Mouse (Mus musculus) splenic B cell, adult 2 months (primary cell): ENCODE measurements at regions not wholly inside any gene's neighbourhood (a gene's known extent, or its start where the extent isn't known, plus 50 kb on each side); places are given as distances from the start of the nearest gene placed in this dataset.
A peak's percentile ranks its signal among the peaks of the same experiment; 100 is the strongest.

Experiments used
- DNase-seq: peaks from one replicate; pipeline ENCODE4 v3.0.0-alpha.2; 2011; ENCODE audit warnings: low read depth, low spot score
- H3K27me3 ChIP-seq: 2 replicates; pipeline ENCODE4 v1.6.1; 2012; ENCODE audit warnings: mild to moderate bottlenecking, low read length, moderate library complexity, mixed read lengths; ENCODE audit not compliant: control insufficient read depth, poor library complexity, insufficient read depth, severe bottlenecking
- H3K36me3 ChIP-seq: 2 replicates; pipeline ENCODE4 v1.6.1; 2012; ENCODE audit warnings: mild to moderate bottlenecking, low read length, moderate library complexity, mixed read lengths; ENCODE audit not compliant: control insufficient read depth, poor library complexity, insufficient read depth, severe bottlenecking

DNA sequence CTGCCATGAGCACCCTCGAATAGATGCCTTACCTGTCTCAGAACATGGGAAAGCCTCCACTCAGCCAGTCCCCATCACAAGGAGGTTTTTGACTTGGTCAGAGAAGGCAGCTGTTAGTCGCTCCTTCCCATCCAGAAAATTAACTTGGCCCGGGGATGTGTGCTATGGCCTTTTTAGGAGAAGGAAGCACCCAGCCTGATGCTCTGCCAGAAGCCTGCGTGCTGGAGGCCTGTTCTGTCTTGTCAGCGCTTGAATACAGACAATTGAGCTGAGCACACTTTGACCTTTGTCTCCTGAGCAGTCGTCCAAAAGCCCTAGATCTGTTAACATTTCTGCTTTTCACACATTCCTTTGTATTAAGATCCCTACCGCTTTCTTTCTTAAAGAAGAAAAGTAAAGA lies 370.4 kb upstream of the Tbx3 start:
- H3K36me3 ChIP-seq, result no peaks in the 10 kb centered on the region
- DNase-seq, result no peak
- no peaks in the 10 kb centered on the region for H3K27me3 ChIP-seq

DNA sequence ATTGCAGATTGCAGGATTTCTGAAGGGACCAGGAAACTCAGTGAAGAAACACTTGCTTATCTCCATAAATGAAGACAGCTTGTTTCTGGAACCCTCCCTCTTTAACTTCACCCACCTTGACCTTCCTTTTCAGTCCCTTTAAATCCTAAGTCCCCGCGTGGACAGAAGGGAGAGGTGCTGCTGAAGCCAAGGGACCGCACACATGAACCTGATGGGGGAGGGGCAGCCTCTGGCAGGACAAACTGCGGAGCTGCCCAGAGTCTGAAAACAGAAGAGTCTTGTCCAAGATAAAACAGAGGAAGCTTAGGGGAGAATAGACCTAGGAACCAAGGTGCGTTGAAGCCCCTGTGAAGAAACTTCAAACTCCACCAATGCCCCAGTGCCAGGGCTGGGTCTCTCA lies 368.9 kb upstream of the Tbx3 start:
- Histone ChIP-seq H3K27me3 (no peaks in the 10 kb centered on the region), H3K36me3 (no peaks in the 10 kb centered on the region)
- no peak for DNase-seq

DNA sequence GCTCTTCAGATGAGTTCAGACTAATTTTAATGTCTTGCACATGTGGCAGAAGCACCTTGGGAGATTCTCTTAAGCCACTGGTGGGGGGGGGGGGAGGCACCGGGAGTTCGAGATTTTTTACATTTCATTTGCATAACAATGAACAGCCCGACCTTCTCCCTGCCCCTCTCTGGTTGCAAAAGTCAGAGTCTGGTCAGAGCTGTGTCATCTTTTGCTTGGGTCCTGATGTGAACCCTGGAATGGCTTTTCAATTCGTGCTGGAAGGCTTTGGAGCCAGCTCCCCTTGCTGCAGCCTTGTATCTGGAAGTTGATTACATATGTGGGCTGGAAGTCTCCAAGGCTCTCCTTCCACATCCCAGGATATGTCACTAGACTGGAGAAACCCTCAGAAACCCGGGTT lies 365.7 kb upstream of the Tbx3 start:
- no peaks in the 10 kb centered on the region for H3K27me3 ChIP-seq
- DNase-seq, result no peak

DNA sequence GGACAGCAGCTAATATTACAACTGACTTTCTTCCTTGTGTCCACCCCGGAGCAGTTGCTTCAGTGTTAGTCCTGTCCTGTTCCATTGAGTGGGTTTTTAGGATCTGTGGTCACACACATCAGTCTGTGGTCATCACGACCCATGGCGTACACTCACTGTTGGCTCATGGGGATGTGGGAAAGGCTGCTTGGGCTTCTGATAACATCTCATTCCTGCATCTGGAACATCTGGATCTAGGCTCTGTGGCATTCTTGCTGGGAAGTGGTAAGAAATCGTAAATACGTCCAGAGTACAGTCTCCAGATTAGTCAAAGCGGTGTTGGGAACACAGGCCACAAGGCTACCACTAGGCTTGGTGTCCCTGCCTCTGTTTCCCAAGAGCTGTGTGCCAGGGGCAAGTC lies 362.7 kb upstream of the Tbx3 start:
- Histone ChIP-seq H3K27me3 (no peaks in the 10 kb centered on the region), H3K36me3 (no peaks in the 10 kb centered on the region)
- DNase-seq, result no peak

More for the DNA sequence above, 365.7 kb upstream of the Tbx3 start:
- no peaks in the 10 kb centered on the region for H3K36me3 ChIP-seq

DNA sequence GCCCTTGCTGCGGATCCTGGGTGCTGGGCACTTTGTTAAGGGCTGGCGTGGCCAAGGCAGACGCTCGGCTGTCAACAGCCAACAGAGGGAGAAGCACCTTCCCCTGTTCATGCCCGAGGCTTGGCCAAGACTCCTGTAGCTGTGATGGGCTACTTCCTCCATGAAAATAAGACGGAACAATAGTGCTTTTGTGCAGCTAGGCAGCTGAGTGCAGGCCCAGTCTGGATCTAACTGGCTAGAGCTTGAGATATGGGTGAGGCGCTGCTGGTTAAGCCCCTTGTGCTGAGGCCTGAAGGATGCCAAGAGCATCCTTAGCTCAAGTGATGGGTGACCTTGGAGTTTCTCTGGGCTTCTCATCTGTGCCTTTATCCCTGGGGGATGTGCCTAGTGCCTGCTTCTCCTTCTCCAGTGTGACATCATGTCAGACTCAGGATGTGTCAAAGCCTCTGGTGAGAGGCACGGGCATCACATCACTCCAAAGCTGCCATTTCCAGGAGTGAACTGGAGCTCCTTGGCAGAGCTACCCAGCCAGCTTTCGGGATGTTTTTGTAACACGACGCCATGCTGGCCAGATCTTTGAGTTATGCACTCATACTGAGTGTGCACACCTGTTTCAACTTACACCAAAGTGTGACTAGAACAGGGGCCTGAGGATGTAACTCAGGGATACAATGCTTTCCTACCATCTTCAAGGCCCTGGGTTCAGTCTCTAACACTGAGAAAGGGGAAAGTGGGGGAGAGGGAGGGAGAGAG lies 360.1 kb upstream of the Tbx3 start:
- no peak for DNase-seq
- H3K27me3 ChIP-seq, result no peaks in the 10 kb centered on the region
- H3K36me3 ChIP-seq, result no peaks in the 10 kb centered on the region

DNA sequence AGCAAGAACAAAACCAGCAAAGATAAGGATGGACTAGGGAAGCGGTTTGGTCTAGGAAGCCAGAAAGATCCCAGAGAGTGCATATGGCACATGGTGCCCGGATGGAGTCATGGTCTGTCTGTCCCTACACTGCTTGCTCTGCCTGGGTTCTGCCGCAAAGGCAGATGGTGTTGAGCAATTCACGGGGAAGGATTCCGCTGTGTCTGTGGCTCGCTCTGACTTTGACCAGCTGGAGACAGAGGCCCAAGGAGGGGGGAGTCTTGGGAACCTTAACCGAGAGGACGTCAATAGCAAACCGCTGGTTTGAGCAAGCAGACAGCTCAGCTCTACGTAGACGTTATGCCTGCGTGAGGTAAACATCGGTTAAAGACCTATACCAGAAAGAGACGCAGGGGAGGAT lies 357.7 kb upstream of the Tbx3 start:
- no peaks in the 10 kb centered on the region for H3K36me3 ChIP-seq
- no peak for DNase-seq
- H3K27me3 ChIP-seq, result no peaks in the 10 kb centered on the region

DNA sequence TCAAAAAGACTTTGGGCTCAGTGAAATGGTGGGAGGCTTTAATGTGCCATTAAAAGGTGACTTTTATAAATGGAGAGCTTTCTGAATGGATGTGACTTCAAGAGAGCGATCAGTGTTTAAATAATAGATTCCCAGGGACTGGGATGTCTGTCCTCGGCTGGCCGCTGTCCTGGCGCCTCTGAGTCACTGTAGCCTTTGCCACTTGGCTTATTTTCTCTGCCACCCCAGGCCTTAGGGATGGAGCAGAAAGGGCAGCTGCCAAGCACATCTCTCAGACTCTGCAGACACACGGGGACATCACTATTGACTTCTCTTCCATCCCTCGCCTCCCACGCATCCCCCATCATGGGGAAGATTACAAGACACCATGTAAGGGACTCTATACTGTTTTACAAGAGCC lies 355.3 kb upstream of the Tbx3 start:
- Histone ChIP-seq H3K27me3 (no peaks in the 10 kb centered on the region), H3K36me3 (no peaks in the 10 kb centered on the region)
- DNase-seq, result no peak

DNA sequence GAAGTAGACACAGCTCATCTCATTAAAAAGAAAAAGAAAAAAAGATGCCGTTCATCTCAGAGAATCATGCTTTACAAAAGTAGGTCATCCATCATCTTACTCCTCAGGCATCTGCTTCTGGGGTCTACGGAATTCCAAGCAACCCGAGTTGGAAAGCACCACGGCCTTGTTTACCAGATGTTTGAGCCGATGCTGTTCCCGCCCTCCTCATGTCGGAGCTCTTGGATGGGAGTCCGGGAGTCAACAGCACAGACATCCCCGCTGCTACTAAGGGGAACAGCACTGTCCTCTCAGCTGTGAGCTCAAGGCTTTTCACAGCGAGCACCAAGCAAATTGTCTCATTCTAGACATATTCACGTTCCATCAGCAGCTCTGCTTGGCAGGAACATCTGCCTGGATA lies 352.9 kb upstream of the Tbx3 start:
- no peaks in the 10 kb centered on the region for H3K27me3 ChIP-seq
- no peaks in the 10 kb centered on the region for H3K36me3 ChIP-seq
- no peak for DNase-seq

DNA sequence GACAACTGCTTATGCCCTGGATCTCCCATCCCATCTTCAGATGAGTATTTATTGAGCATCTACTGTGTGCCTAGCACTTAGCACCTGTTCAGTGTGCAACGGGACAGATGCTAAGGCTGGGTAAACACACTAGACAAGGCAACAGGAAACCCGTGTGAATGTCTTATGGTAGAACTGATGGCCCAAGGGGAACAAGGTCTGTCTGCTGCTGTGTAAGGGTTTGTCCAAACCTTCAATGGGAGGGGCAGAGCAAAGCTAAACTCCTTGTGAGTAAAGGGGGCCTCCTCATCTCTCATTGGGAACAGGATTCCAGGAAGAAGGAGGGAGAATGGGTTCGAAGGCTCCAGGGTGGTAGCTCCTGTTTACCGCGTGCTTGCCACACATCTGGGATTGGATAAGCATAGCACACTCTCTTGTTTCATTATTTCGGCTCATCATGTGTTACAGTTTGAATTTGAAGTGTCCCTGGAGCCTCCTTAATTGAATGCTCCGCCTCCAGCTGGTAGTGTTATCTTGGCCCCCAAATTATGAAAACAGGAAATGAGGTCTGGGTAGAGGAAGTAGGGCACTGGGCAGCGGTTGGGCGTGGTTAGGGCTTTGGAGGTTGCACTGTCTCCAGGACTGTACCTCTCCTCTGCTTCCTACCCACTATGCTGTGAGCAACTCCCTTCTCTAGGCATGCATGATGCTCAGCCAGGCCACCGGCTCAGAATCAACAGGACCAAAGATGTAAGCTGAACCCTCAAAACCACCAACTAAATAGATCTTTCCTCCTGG lies 348.9 kb upstream of the Tbx3 start:
- H3K27me3 ChIP-seq, result no peaks in the 10 kb centered on the region
- DNase-seq, result peak; percentile 10
- H3K36me3 ChIP-seq, result no peaks in the 10 kb centered on the region

DNA sequence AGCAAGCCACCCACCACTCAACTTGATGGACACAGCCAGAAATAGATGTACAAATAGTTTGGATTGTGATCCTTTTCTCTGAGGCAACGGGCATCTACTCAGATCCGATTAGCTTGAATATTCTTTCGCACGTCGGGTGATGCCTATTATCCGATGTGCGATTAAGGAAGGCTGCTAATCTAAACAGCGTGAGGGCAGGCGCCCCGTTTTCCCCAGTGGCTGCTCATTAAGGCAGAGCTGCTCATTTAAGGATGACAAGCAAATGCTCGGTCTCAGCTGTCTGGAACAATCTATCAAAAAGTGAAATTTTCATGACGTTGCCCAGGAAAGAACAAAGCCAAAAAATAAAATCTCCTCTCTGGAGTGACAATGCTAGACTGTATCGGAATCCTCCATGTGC lies 348.1 kb upstream of the Tbx3 start:
- Histone ChIP-seq H3K27me3 (no peaks in the 10 kb centered on the region), H3K36me3 (no peaks in the 10 kb centered on the region)
- no peak for DNase-seq

DNA sequence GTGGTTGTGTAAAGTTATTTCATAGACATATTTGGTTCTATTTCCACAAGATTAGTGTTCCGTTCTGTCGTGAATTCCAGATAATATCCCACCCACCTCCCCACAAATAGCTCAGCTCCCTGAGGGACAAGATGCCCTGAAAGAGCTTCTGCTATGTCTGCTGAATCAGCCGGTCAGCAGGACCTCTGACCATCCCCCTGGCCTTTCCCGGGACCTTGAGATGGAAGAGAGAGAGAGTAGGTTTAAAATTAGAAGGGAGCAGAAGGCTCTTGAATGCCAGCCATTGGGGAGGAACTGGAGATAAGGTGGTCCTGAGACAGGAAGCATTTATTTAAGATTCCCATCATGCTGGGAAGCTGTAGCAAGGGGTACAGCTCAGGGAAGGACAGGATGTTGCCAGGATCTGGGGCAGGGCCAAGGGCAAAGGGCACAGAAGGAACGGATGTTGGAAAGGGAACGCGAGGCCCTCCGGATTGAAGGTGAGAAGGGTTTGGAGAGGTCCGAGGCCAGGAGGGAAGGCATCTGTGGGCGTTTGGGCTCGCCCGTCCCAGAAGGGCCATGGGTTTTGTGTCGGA lies 344.7 kb upstream of the Tbx3 start:
- H3K36me3 ChIP-seq, result no peaks in the 10 kb centered on the region
- no peaks in the 10 kb centered on the region for H3K27me3 ChIP-seq
- DNase-seq, result no peak

DNA sequence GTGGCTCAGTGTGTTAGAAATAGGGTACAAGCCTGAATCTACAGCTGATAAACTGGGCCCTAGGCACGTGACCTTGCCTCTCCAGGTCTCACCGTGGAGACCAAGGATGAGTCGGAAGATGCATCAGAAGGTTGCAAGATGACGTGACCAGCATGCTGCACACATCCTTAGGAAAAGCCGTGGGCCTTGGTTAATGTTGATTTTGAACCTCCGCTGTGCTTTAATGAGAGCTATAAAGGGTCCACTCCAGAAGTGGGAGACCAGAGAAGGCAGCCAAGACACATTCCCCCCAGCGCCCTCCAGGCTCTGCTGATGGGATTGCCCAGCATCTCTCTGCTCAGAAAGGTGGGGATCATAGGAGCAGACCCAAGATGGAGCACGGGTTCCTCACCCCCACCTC lies 343.6 kb upstream of the Tbx3 start:
- Histone ChIP-seq H3K27me3 (no peaks in the 10 kb centered on the region), H3K36me3 (no peaks in the 10 kb centered on the region)
- no peak for DNase-seq

DNA sequence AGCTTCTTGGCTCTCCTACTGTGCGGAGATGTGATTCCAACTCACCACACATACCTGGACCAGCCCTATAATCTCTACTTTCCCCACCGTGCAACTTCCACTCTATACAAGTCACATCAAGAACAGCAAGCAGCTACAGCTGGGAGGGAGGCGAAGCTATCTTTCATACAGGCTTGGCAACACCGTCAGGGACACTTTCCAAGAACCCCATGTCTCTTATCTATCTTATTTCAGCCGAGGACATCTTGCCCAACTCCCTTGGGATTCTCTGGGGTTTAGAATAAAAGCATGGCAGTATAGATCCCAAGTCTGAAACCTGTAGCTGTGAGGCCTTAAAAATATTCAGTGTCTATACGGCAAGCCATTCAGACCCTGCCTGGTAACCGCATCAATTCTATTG lies 341.5 kb upstream of the Tbx3 start:
- Histone ChIP-seq H3K27me3 (no peaks in the 10 kb centered on the region), H3K36me3 (no peaks in the 10 kb centered on the region)
- no peak for DNase-seq

DNA sequence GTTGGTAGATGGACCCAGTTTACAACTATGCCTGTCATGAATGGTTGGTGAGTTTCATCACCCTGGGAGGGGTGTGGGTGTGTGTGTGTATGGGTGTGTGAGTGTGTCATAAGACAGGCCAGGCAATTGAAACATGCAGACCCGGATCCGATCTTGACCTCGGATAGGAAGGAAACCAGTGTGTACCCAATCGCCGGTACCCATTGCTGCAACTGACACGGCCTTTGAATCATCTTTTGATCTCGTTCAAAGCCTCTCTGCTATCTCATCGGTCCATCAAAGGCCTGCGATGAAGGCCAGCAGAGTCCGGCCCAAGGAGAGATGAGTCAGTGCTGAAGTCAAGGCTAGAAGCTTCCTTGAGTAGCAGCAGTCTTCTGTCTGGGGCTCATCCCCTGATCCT lies 341.1 kb upstream of the Tbx3 start:
- Histone ChIP-seq H3K27me3 (no peaks in the 10 kb centered on the region), H3K36me3 (no peaks in the 10 kb centered on the region)
- DNase-seq, result no peak

DNA sequence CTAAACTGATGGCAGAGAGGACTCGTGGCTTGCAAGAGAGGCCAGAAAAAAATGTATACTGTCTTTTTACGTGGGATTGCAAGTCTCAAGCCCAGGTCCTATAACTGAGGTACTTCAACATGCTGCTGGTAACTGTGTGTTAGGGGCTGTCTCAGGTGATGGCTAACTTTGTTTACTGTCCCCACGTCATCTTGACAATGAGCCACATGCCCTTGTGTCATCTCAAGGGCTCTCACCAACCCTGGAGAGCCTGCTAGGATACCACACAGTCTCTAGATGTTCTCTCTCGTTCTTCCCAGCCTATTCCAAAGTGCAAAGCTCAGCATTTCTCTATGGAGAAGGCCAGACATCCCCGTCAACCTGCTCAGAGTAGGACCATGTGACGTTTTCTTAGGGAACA lies 340.6 kb upstream of the Tbx3 start:
- H3K36me3 ChIP-seq, result no peaks in the 10 kb centered on the region
- no peak for DNase-seq
- no peaks in the 10 kb centered on the region for H3K27me3 ChIP-seq
